Mouse (Mus musculus) T-helper 2 cell (primary cell): ENCODE measurements around the gene Borcs6.

ENCODE experiments used
- in situ Hi-C: fragments of 300-600 bp; cut with MboI, MseI; formaldehyde crosslinking; loops from one replicate; pipeline ENCODE4 v1.15.1; 2025; ENCODE audit warnings: high pct_unique_total_duplicates

Borcs6 gene

DNA sequence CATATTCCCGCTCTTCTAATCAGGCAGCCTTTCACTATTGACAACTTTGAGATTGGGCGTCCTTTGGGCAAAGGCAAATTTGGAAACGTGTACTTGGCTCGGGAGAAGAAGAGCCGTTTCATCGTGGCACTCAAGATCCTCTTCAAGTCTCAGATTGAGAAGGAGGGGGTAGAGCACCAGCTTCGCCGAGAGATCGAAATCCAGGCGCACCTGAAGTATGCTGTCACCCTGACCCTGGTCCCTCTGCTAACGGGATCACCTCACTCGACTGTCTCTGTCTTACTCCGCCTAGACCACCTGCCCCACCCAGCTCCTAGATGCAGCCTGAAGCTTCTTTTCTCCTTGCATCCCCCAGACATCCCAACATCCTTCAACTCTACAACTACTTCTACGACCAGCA is 11.4 kb upstream of the Borcs6 start:
- in situ Hi-C loops, result no loop called here

- in situ Hi-C loops, result no loop called here
These were observed 8.8 kb upstream of the Borcs6 start for GRCm38 (mm10) chr11:69050748-69051147.

- in situ Hi-C loops, result no loop called here
These were observed 7.7 kb upstream of the Borcs6 start for GRCm38 (mm10) chr11:69051771-69052170.

DNA sequence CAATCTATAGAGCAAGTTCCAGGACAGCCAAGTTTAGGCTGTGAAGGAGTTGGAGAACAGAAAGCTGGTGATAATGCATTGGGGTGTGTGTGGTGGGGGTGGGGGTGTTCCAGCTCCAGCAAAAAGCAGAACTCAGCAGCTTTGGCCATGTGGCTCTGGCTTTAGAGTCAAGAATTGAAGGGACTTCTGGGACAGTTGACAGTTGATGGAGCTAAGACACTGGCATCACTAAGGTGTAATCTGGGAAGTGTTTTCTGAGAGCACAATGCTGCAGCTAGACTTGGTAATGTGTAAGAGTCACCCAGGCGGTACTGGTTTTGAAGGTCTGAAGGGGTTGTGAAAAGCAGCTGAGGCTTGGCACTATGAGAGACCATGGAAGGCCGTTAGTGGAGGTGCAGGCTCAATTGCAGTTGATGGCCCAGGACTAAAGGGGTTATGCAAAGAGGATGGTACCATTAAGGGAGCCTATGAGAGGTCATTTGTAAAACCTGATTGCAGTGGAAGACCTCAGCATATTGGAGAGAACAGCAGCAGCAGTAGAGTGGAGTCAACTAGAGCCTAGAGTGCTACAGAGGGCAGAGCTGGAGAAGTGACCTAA is 6.6 kb upstream of the Borcs6 start:
- in situ Hi-C loops, result no loop called here

- in situ Hi-C loops, result no loop called here
These were observed 5.7 kb upstream of the Borcs6 start for GRCm38 (mm10) chr11:69053848-69054247.

DNA sequence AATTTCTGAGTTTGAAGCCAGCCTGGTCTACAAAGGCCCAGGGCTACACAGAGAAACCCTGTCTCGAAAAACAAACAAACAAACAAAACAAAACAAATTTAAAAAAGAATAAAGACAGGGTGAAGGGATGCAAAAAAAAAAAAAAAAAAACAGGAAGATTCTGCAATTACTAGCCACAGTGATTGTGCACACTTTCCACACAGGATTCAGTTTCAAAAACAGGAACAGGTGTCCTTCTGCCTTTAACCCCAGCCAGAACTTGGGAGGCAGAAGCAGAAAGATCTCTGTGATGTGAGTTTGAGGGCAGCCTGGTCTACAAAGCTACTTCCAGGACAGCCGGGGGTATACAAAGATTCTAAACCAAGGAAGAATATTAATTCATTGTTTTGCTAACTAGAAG is 1.3 kb upstream of the Borcs6 start:
- in situ Hi-C loops, result no loop called here

- in situ Hi-C loops, result no loop called here
These were observed 674 bp upstream of the Borcs6 start for GRCm38 (mm10) chr11:69058729-69059356.

- in situ Hi-C loops, result loop anchor here (5.0 kb wide), 1 partner anchor 62 kb away; the partner anchor contains the start of genes 9130213A22Rik and Hes7
These were observed 476 bp downstream of the Borcs6 start for GRCm38 (mm10) chr11:69059975-69060411.

- in situ Hi-C loops, result loop anchor here (5.0 kb wide), 1 partner anchor 62 kb away; the partner anchor contains the start of genes 9130213A22Rik and Hes7
These were observed 1.1 kb downstream of the Borcs6 start for GRCm38 (mm10) chr11:69060448-69061254.

DNA sequence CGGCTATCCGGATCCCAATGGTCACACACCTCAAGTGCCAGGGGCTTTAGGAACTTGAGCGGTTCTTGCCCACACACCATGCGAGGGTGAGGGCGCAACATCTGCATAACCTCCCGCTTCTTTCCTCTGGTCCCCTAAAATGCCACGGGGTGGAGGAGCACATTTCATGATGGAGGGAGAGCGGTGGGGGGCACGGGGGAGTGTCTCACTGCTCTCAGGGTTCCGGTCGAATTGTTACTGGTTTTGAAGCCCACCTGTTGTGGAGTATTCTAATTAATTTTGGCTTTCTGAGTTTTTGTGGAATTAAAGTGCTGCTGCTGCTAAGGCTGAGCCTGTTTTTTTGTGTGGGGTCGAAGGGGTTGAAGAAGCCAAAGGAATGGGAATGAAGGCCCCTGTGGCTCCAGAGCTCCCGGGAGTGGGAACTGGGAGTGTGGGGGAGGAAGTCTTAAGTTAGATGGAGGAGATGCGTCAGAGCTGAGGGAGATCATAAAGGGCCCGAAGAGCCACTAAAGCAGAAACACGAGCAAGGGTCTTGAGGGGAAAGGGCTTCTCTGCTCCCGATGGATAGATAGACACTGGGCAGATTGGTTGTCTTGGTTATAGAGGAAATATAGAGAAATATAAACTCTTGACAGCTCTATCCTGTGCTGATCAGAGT is 1.9 kb downstream of the Borcs6 start:
- in situ Hi-C loops, result loop anchor here (5.0 kb wide), 1 partner anchor 61 kb away; the partner anchor contains the start of genes 9130213A22Rik and Hes7

- in situ Hi-C loops, result loop anchor here (5.0 kb wide), 1 partner anchor 60 kb away; the partner anchor contains the start of genes 9130213A22Rik and Hes7
These were observed 2.8 kb downstream of the Borcs6 start for GRCm38 (mm10) chr11:69062194-69062760.

GRCm38 (mm10) chr11:69062761-69063224 is 3.3 kb downstream of the Borcs6 start:
- in situ Hi-C loops, result loop anchor here (5.0 kb wide), 1 partner anchor 60 kb away; the partner anchor contains the start of genes 9130213A22Rik and Hes7

GRCm38 (mm10) chr11:69063413-69064201 is 4.1 kb downstream of the Borcs6 start:
- in situ Hi-C loops, result loop anchor here (5.0 kb wide), 1 partner anchor 59 kb away; the partner anchor contains the start of genes 9130213A22Rik and Hes7

- in situ Hi-C loops, result loop anchor here (5.0 kb wide), 1 partner anchor 58 kb away; the partner anchor contains the start of genes 9130213A22Rik and Hes7
These were observed 5.0 kb downstream of the Borcs6 start for GRCm38 (mm10) chr11:69064259-69065133.

GRCm38 (mm10) chr11:69065394-69065925 is 5.9 kb downstream of the Borcs6 start:
- in situ Hi-C loops, result no loop called here

- in situ Hi-C loops, result no loop called here
These were observed 6.8 kb downstream of the Borcs6 start for GRCm38 (mm10) chr11:69066163-69066861.

DNA sequence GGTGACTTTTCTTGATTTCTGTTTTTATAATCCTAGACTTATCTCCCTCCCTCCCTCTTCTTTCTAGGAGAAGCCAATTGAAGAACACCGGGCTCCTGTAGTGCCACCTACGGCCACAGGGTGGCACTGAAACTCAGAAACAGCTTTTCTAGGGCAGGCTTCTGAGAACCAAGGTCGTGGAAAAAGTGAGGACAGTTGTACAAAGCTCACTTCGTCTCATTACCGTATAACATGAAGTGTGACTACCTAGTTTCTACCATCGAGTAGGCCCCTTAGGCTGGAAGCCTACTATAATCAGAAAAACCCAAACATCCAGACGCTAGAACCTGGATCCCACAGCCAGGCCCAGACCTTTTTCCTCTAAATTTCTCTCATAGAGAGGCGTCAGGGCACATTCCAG is 7.4 kb downstream of the Borcs6 start:
- in situ Hi-C loops, result no loop called here

GRCm38 (mm10) chr11:69067601-69068000 is 8.1 kb downstream of the Borcs6 start:
- in situ Hi-C loops, result no loop called here
